Mouse (Mus musculus) lung, adult 2 months (tissue): Measurements from ENCODE around the gene Napa.

Source experiments
- CTCF ChIP-seq: fragments of 200-500 bp; IDR thresholded peaks from 2 replicates; pipeline ENCODE4 v1.5.1; 2011; ENCODE audit warnings: mild to moderate bottlenecking, low read length, control low read depth; ENCODE audit not compliant: insufficient read depth
- POLR2A ChIP-seq: fragments of 200-500 bp; IDR thresholded peaks from 2 replicates; pipeline ENCODE4 v1.6.1; 2011; ENCODE audit warnings: low read depth, mild to moderate bottlenecking, control low read depth, low read length, borderline replicate concordance; ENCODE audit errors: extremely low read depth

GRCm38 (mm10) chr7:16116418-16116817 lies 18.2 kb downstream of the Napa start:
- TF ChIP-seq CTCF = no peak
- TF ChIP-seq POLR2A = no peak
